In genomic region chr17:63863012-63863630, GRCm38 (mm10) we compare ENCODE assay signal across 8 mouse cellular contexts. TPM values are rescaled to one million over a fixed set of nuclear protein-coding genes. Genes with fewer than 3 reads are reported as not detected.
DNase-seq lines count a peak whose midpoint lies in the region; ATAC-seq lines count a peak whose summit lies in the region.

TSS of gene Fer (plus strand) at chr17:63863062.

- ATAC-seq in neural tube, embryonic 11.5 days (ENCODE audit: insufficient read depth, low FRiP score, low TSS enrichment), result peak; percentile 50; the same call in 1 of the 2 replicates

- no peaks in the 10 kb centered on the region for H3K27me3 ChIP-seq in neural tube, embryonic 11.5 days (ENCODE audit: control insufficient read depth, insufficient read depth, low read length)
- H3K27me3 ChIP-seq in midbrain, embryonic 10.5 days (ENCODE audit: low read depth, poor library complexity, severe bottlenecking), result peaks cover 14% of the 10 kb centered on the region

- under 1% methylated on average over 41 of the region's 41 CpGs for WGBS in neural tube, embryonic 11.5 days
- WGBS in midbrain, embryonic 10.5 days, result 1% methylated on average over 41 of the region's 41 CpGs

- 0 out of 2 replicates have a peak, but pooled peaks cover 6% of the 10 kb centered on the region for H3K4me1 ChIP-seq in neural tube, embryonic 11.5 days (ENCODE audit: control insufficient read depth, insufficient read depth, low read length)
- no peaks in the 10 kb centered on the region for H3K4me1 ChIP-seq in brown adipose tissue, adult 24 weeks (ENCODE audit: control insufficient read depth, insufficient read depth, insufficient read length, low read length)
- peaks cover 16% of the 10 kb centered on the region for H3K4me1 ChIP-seq in midbrain, embryonic 10.5 days

- peak within 1 kb of the TSS; percentile 76 for H3K27ac ChIP-seq in neural tube, embryonic 11.5 days (ENCODE audit: low read depth, low read length)
- H3K27ac ChIP-seq in brown adipose tissue, adult 24 weeks (replicated peaks; ENCODE audit: low read depth, low read length), result peak within 1 kb of the TSS; percentile 88
- peak within 1 kb of the TSS; percentile 93 for H3K27ac ChIP-seq in midbrain, embryonic 10.5 days (replicated peaks)

- no peaks in the 10 kb centered on the region for H3K36me3 ChIP-seq in neural tube, embryonic 11.5 days (ENCODE audit: control insufficient read depth, insufficient read depth, low read length)
- H3K36me3 ChIP-seq in midbrain, embryonic 10.5 days, result no peaks in the 10 kb centered on the region

- no peak for DNase-seq in neural tube, embryonic 11.5 days (ENCODE audit: low spot score)
- DNase-seq in neural tube, embryonic 10.5 days (ENCODE audit: extremely low spot score, low spot score), result no peak
- DNase-seq in heart, adult 18-20 months, result peak in 1 of 2 experiments; percentile 9
- DNase-seq in layer of hippocampus, adult 8-10 months (ENCODE audit: low spot score in 2 of 2), result no peak
- no peak for DNase-seq in midbrain, embryonic 10.5 days (ENCODE audit: low spot score)
- DNase-seq in right cerebral cortex, postnatal 10 days (ENCODE audit: low spot score in 2 of 2), result no peak
- DNase-seq in thymus, postnatal 36 days, result no peak

- peak within 1 kb of the TSS; percentile 85 for H3K4me2 ChIP-seq in neural tube, embryonic 11.5 days (ENCODE audit: low read depth)

- H3K4me3 ChIP-seq in neural tube, embryonic 11.5 days (ENCODE audit: low read depth, low read length), result peak within 1 kb of the TSS; percentile 91
- H3K4me3 ChIP-seq in brown adipose tissue, adult 24 weeks (ENCODE audit: insufficient read depth, low read depth, low read length), result peak within 1 kb of the TSS; percentile 82
- peak within 1 kb of the TSS; percentile 91 for H3K4me3 ChIP-seq in midbrain, embryonic 10.5 days

- no peaks in the 10 kb centered on the region for H3K9me3 ChIP-seq in neural tube, embryonic 11.5 days (ENCODE audit: control insufficient read depth, low read length)
- H3K9me3 ChIP-seq in midbrain, embryonic 10.5 days (replicated peaks), result no peaks in the 10 kb centered on the region

- peak within 1 kb of the TSS; percentile 86 for H3K9ac ChIP-seq in neural tube, embryonic 11.5 days (ENCODE audit: low read length)

RNA-seq across cellular contexts. Expression of gene Fer, which starts in this region (rescaled TPM):
- 34.7 and 36.0 TPM in 2 replicates for polyA plus RNA-seq in neural tube, embryonic 11.5 days (2014; fragmentation: Nextera tagmentation; extraction: Ambion mirVana)
- polyA plus RNA-seq in brown adipose tissue, adult 24 weeks (2012; ENCODE audit: insufficient read depth, insufficient read length, missing spikeins), result 9.9 and 10.2 TPM in 2 replicates
- 10 to 100 TPM; 16.1 to 17.9 TPM for total RNA-seq in heart, adult 18-20 months (2021)
- 10 to 100 TPM; 30.9 to 34.4 (median 32.5) TPM for total RNA-seq in layer of hippocampus, adult 8-10 months (2022)
- polyA plus RNA-seq in midbrain, embryonic 10.5 days (2016; fragmentation: Nextera tagmentation; extraction: Ambion mirVana), result 28.5 and 30.9 TPM in 2 replicates
